Mouse (Mus musculus) cerebellum, postnatal 36 days (tissue): ENCODE data around the gene Amfr.
A peak's percentile ranks its signal among the peaks of the same experiment; 100 is the strongest.

ENCODE experiments used
- DNase-seq, 2 experiments: peaks; one replicate each; pipeline ENCODE4 v3.0.0; 2021 to 2022; ENCODE audit warnings: mixed read lengths in 2 of 2

The Amfr gene

GRCm38 (mm10) chr8:93932873-93933272, 79.8 kb downstream of the Amfr start:
- peak; percentile 91 to 93 for DNase-seq

- no peak for DNase-seq
These were observed 81.3 kb downstream of the Amfr start for GRCm38 (mm10) chr8:93931336-93931735.

GRCm38 (mm10) chr8:93929233-93929632, 83.4 kb downstream of the Amfr start:
- no peak for DNase-seq

- no peak for DNase-seq
These were observed 87.1 kb downstream of the Amfr start for GRCm38 (mm10) chr8:93925513-93925912.

GRCm38 (mm10) chr8:93923897-93924334, 88.7 kb downstream of the Amfr start:
- DNase-seq, result peak; percentile 46 to 58
